22 mouse cellular contexts compared by ENCODE assay signal in the genomic region with DNA sequence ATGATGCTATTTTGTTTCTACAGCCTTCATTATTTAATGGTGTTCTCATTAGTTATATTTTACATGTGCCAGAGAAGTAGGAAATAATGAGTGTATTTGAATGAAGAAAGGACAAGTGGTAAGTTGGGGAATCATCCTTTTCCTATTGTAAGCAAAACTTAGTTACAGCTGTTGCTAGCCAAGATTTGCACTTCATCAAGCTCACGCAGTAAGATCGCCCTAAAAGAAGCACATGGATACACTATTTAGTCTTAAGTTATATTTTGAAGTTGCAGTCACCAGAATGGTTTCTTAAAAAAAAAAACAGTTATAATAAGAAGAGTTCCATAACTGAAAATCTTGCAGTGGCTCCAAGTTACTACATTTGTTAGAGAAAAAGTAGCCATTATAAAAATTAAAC.
DNase-seq lines count a peak whose midpoint lies in the region; ATAC-seq and TF ChIP-seq lines count a peak whose summit lies in the region.
"Had no signal": no experiment of that assay in that cellular context is flagged by ENCODE, and none has a peak within 500 bp of the region (broad histone marks: within the 10 kb centered on the region; RNA-seq: fewer than 3 reads in every experiment).

No protein-coding gene starts in this region.

- WGBS in lung, embryonic 14.5 days, result 65% methylated on average over 2 of the region's 2 CpGs
- whole genome bisulfite sequencing in lung, embryonic 16.5 days, result 68% methylated on average over 2 of the region's 2 CpGs
- 65% methylated on average over 2 of the region's 2 CpGs for WGBS in lung, adult 2 months
- WGBS in lung, postnatal 0 days, result 51% methylated on average over 2 of the region's 2 CpGs
- WGBS in intestine, embryonic 16.5 days, result 91% methylated on average over 2 of the region's 2 CpGs

- no peaks in the 10 kb centered on the region for H3K27me3 ChIP-seq in lung, embryonic 14.5 days (ENCODE audit: insufficient read depth, low read length)
- H3K27me3 ChIP-seq in lung, embryonic 16.5 days (ENCODE audit: control insufficient read depth, insufficient read depth, low read depth, low read length), result no peaks in the 10 kb centered on the region
- H3K27me3 ChIP-seq in lung, postnatal 0 days (replicated peaks; ENCODE audit: insufficient read depth, low read length), result no peaks in the 10 kb centered on the region
- no peaks in the 10 kb centered on the region for H3K27me3 ChIP-seq in intestine, embryonic 16.5 days (replicated peaks; ENCODE audit: control insufficient read depth, insufficient read depth, low read length)
- H3K27me3 ChIP-seq: CH12.LX, Patski had no signal

- H3K4me1 ChIP-seq in lung, embryonic 14.5 days (ENCODE audit: insufficient read depth), result no peaks in the 10 kb centered on the region
- H3K4me1 ChIP-seq in lung, embryonic 16.5 days (replicated peaks; ENCODE audit: control insufficient read depth, insufficient read depth, low read length), result no peaks in the 10 kb centered on the region
- H3K4me1 ChIP-seq in lung, adult 2 months (ENCODE audit: control insufficient read depth, insufficient read depth, low read length), result no peaks in the 10 kb centered on the region
- H3K4me1 ChIP-seq in lung, postnatal 0 days (ENCODE audit: insufficient read depth, low read depth, low read length), result no peaks in the 10 kb centered on the region
- no peaks in the 10 kb centered on the region for H3K4me1 ChIP-seq in intestine, embryonic 16.5 days (ENCODE audit: control insufficient read depth, insufficient read depth, low read length)

- H3K36me3 ChIP-seq in lung, embryonic 14.5 days (ENCODE audit: insufficient read depth), result no peaks in the 10 kb centered on the region
- no peaks in the 10 kb centered on the region for H3K36me3 ChIP-seq in lung, embryonic 16.5 days (ENCODE audit: control insufficient read depth, insufficient read depth, low read length)
- H3K36me3 ChIP-seq in lung, postnatal 0 days (ENCODE audit: insufficient read depth, low read length), result no peaks in the 10 kb centered on the region
- H3K36me3 ChIP-seq in intestine, embryonic 16.5 days (ENCODE audit: control insufficient read depth, insufficient read depth, low read length), result no peaks in the 10 kb centered on the region
- H3K36me3 ChIP-seq: G1E had no signal

- H3K9me3 ChIP-seq in lung, embryonic 14.5 days (ENCODE audit: low read depth, low read length), result no peaks in the 10 kb centered on the region
- H3K9me3 ChIP-seq in lung, embryonic 16.5 days (ENCODE audit: control insufficient read depth, low read length), result no peaks in the 10 kb centered on the region
- no peaks in the 10 kb centered on the region for H3K9me3 ChIP-seq in lung, postnatal 0 days (ENCODE audit: low read length)
- H3K9me3 ChIP-seq in intestine, embryonic 16.5 days (ENCODE audit: control insufficient read depth, low read length), result no peaks in the 10 kb centered on the region

- ATAC-seq in lung, embryonic 14.5 days (ENCODE audit: insufficient read depth), result no peak
- peak; percentile 76 for ATAC-seq in lung, embryonic 16.5 days (ENCODE audit: low read depth)
- no peak for ATAC-seq in lung, postnatal 0 days
- ATAC-seq in intestine, embryonic 16.5 days, result no peak
- ATAC-seq: activated CD4-positive, CD25-positive, alpha-beta regulatory T cell, adult 4 months; CD4-positive, CD25-positive, alpha-beta regulatory T cell, adult 4 months; Patski had no signal

- no peak overlapping the region for H3K4me3 ChIP-seq in lung, embryonic 14.5 days (ENCODE audit: low read depth, low read length)
- no peak overlapping the region for H3K4me3 ChIP-seq in lung, embryonic 16.5 days (ENCODE audit: low read length)
- no peak overlapping the region for H3K4me3 ChIP-seq in lung, adult 2 months (replicated peaks; ENCODE audit: extremely low read depth, low read depth, low read length)
- no peak overlapping the region for H3K4me3 ChIP-seq in lung, postnatal 0 days (ENCODE audit: low read depth, low read length)
- no peak overlapping the region for H3K4me3 ChIP-seq in intestine, embryonic 16.5 days (ENCODE audit: low read length)

- TF ChIP-seq POLR2A in lung, adult 2 months (IDR thresholded peaks at IDR 0.05; ENCODE audit: borderline replicate concordance, extremely low read depth, low read depth, low read length), result no peak

- TF ChIP-seq EP300 in lung, postnatal 0 days (IDR thresholded peaks at IDR 0.05), result no peak

- peak; percentile 60 for DNase-seq in lung, embryonic 14.5 days
- DNase-seq in lung, adult 18-20 months, result no peak
- no peak for DNase-seq in lung, adult 2 months
- DNase-seq in lung, postnatal 0 days (ENCODE audit: low spot score), result peak; percentile 37
- no peak for DNase-seq in lung, postnatal 36 days
- DNase-seq in telencephalon, adult 2 months (ENCODE audit: low read depth, low spot score), result peak; percentile 2
- DNase-seq: adrenal gland, adult 2 months; adrenal gland, adult 8-10 months; adrenal gland, postnatal 10 days; adrenal gland, postnatal 14 days; adrenal gland, postnatal 25 days; adrenal gland, postnatal 36 days; B cell, adult 2 months; cerebellum, adult 11 months; cerebellum, adult 11-12 months had no signal

- H3K27ac ChIP-seq in lung, embryonic 14.5 days (ENCODE audit: low read depth), result no peak overlapping the region
- H3K27ac ChIP-seq in lung, embryonic 16.5 days (ENCODE audit: low read length), result no peak overlapping the region
- H3K27ac ChIP-seq in lung, postnatal 0 days (ENCODE audit: low read length), result no peak overlapping the region
- H3K27ac ChIP-seq in intestine, embryonic 16.5 days (ENCODE audit: low read length), result no peak overlapping the region

- TF ChIP-seq CTCF in lung, embryonic 14.5 days (IDR thresholded peaks at IDR 0.05; ENCODE audit: low read depth), result no peak
- TF ChIP-seq CTCF in lung, adult 2 months (IDR thresholded peaks at IDR 0.05; ENCODE audit: insufficient read depth, low read length), result no peak
- TF ChIP-seq CTCF in lung, postnatal 0 days (IDR thresholded peaks at IDR 0.05), result no peak

- H3K4me2 ChIP-seq in lung, embryonic 14.5 days, result no peak overlapping the region
- no peak overlapping the region for H3K4me2 ChIP-seq in lung, embryonic 16.5 days (ENCODE audit: low read depth, low read length)
- no peak overlapping the region for H3K4me2 ChIP-seq in lung, postnatal 0 days (replicated peaks; ENCODE audit: low read depth, low read length)
- no peak overlapping the region for H3K4me2 ChIP-seq in intestine, embryonic 16.5 days (ENCODE audit: low read depth, low read length)

- no peak overlapping the region for H3K9ac ChIP-seq in lung, embryonic 14.5 days
- no peak overlapping the region for H3K9ac ChIP-seq in lung, embryonic 16.5 days (ENCODE audit: low read length)
- no peak overlapping the region for H3K9ac ChIP-seq in lung, postnatal 0 days (replicated peaks; ENCODE audit: low read depth)
- no peak overlapping the region for H3K9ac ChIP-seq in intestine, embryonic 16.5 days (ENCODE audit: low read depth, low read length)

Comparison
In these comparisons a context has a peak if more than half of its experiments do, and no peak if none do; other contexts are left out.
1. DNase-seq: peak in lung, embryonic 14.5 days (single experiment), lung, postnatal 0 days (single experiment) and telencephalon, adult 2 months (single experiment); none in lung, adult 18-20 months (0 of 2), lung, adult 2 months (single experiment) and lung, postnatal 36 days (single experiment).